Mouse (Mus musculus) right cerebral cortex, adult 2 months (tissue): ENCODE results near the gene Gm20604.

Experiments
- DNase-seq, 2 experiments: peaks; one replicate each; pipeline ENCODE4 v3.0.0; 2021 to 2022; ENCODE audit warnings: low spot score in 2 of 2

Gm20604 gene

DNA sequence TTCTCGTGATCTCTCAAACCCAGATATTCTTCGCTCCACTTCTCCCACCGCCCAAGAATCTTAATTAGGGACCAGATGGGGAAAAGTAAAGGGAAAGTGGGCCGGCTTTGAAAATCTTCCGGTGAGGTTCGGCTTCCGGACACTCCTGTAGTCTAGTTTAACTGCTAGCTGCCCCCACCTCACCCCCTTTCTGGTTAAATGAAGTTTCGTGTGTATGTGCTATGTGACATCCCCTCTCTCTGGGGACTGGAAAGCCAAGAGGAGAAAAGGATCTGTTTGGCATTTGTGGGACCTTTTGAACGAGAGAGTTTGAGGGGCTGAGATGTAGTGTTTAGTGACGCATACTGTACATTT, at the start of gene Gm20604:
Gene Gm20604, minus strand, starts transcription at position 270 of the 354 bp plus-strand sequence.
- no peak for DNase-seq

DNA sequence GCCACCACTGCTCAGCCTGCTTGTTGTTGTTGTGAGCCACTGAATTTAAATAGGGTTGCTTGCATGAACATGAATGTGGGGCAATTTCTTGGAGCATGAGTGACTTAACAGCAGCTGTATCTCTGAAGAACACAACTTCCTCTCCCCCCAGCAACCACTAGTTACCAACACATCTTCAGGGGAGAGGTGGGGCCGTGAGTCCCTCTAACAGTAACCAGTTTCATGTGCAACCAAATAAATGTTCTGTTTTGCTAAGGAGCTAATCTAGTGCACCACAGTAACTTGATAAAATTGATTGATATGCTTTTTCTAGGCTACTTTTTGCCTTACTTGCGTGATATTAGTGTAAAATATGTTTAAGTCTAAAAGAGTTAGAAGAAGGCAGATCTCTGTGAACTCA, 41.1 kb upstream of the Gm20604 start:
- no peak for DNase-seq

GRCm38 (mm10) chr12:102787927-102788326, 29.5 kb upstream of the Gm20604 start:
- no peak for DNase-seq

DNA sequence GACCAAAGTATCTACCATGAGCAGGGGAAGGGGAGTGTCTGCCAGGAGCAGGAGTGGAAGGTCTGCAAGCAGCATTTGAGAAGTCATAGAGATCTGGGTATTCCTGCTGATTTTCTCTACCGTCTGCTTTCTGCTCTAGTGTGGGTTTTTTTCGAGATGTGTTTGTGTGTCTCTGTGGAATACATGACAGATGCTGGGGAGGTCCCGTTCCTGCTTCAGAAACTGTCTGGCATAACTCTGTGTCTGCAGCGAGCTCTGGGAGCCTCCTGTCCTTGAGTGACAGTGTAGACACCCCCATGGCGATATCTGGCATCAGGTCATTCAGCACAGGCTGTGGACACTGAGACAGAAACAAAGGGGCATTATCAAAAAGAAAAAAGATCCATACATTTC, 27.1 kb upstream of the Gm20604 start:
- no peak for DNase-seq

DNA sequence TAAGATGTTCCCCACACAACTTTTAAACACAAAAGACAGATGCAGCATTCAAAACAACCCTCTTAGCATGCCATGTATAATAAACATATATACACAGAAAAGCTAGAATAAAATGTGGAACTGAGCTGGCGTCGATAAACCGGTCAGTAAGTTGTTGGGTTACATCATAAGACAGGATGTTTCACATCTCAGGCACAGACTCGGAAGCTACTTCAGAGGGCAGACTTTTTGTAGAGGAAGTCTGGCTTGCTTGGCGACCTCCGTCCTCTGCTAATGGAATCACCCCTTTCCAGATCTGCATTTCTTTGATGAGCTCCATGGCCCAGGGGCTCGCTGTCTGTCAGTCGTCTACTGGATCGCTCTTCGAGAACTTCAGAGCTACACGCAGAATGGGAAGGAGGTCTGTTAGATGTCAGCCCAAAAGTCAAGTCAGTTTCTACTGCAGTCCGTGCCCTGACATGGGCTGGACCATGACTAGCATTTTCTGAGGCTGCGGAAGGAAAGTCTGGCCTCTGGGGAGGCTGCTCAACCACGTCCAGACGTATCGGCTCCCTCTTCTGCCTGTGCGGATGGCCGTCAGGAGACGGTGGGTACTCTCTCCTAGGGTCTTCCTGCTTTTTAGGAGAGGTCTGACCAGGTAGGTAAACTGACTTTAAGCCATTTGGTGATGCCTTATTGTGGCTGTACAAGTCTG, 26.6 kb upstream of the Gm20604 start:
- DNase-seq, result no peak

DNA sequence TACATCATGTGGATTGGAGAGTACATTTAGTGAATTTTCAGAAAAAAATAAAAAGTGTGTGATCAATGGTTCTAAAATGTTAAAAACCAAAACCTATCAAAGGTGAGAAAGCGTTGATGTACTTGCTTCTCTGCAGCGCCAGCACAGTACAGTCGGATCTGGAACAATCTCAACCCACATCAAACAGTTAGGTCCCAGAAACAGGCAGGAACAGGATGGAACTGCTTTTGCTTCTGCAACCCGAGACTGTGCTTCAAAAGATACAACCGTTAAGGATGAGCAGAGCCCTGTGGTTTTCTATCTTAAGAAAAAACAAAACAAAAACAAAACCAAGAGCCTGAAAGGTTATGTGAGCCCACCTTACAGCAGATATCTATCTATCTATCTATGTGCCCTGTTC, 24.4 kb upstream of the Gm20604 start:
- DNase-seq, result no peak

GRCm38 (mm10) chr12:102779452-102779851, 21.0 kb upstream of the Gm20604 start:
- no peak for DNase-seq

DNA sequence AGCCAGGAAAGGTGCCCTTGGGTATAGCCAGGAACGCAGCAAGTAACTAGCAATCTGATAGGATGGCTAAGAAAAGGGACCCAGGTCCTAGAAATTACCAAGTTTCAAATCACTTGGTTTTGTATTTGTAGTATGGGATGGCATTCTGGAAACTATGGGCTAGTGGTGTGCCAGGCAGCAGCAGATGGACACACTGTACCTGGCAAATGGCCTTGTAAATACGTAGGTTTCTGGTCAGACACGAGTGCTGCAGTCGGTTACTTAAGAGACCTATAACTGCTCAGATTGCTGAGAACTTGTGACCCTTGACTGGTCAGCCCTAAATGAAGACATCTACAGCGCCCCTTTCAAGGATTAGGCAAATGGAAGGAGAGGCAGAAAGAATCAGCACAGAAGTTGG, 19.7 kb upstream of the Gm20604 start:
- DNase-seq, result no peak

- no peak for DNase-seq
Observed at GRCm38 (mm10) chr12:102776035-102776434, 17.6 kb upstream of the Gm20604 start.

DNA sequence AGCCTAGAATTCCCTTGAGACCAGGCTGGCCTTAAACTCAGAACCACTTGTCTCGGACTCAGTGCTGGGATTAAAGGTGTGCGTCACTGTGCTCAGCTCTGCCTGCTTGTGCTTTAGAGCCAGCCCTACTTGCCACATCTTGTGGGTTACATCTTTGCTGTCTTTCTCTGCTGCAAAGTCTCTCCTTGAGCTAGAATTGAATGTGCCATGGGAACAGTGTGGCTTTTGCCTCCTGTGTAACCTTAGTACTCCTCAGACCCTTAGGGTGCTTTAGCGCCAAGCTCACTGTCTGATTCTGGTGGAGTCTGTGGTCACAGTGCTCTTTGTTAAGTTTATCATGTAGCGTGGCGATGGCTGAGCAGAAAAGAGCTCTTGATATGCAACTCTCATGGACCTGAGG, 14.2 kb upstream of the Gm20604 start:
- DNase-seq, result no peak

GRCm38 (mm10) chr12:102771601-102772000, 13.1 kb upstream of the Gm20604 start:
- no peak for DNase-seq

DNA sequence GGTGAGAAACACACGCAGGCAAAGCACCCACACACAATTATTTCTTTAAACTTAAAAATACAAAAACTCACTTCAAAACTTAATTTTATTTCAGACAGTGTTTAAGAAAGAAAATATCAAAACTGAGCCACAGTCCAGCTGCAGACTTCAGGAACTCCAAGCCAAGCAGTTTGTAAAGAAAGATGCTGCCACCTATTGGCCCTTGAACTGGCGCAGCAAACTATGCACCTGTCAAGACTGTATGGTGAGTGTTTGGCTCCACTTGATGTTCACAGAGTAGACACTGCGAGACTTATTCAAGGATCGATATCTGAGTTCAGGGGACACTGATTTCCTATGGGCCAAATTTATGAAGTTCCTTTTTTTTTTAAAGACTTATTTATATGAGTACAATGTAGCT, 10.5 kb upstream of the Gm20604 start:
- DNase-seq, result no peak

DNA sequence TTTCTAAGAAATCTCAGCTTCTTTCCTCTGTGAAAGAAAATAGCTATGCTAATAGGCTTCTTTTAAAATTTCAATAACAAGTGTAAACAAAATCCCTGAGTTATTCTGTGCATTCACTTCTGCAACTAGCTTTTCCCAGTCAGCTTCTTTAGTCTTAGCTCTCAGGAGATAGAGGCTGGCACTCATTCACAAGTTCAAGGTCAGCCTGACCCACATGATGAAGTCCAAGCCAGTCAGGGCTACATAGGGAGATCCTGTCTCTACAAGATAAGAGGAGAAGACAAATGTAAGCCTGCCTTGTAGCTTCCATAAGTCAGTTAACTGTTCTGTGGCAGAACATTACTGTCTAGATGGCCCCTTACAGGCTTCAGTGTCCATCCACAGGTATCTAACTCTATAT, 5.2 kb upstream of the Gm20604 start:
- DNase-seq, result no peak

GRCm38 (mm10) chr12:102761668-102762067, 3.2 kb upstream of the Gm20604 start:
- DNase-seq, result no peak

GRCm38 (mm10) chr12:102758936-102759335, 464 bp upstream of the Gm20604 start:
- DNase-seq, result no peak

- peak; percentile 97 for DNase-seq
Observed at GRCm38 (mm10) chr12:102757689-102758402, 626 bp downstream of the Gm20604 start, which contains the start of the genes Gm28051, Gon7 and Ubr7. Gene Gm28051 (minus strand): TSS chr12:102757765. Gene Gon7 (minus strand): TSS chr12:102757803. Gene Ubr7 (plus strand): TSS chr12:102757967.

DNA sequence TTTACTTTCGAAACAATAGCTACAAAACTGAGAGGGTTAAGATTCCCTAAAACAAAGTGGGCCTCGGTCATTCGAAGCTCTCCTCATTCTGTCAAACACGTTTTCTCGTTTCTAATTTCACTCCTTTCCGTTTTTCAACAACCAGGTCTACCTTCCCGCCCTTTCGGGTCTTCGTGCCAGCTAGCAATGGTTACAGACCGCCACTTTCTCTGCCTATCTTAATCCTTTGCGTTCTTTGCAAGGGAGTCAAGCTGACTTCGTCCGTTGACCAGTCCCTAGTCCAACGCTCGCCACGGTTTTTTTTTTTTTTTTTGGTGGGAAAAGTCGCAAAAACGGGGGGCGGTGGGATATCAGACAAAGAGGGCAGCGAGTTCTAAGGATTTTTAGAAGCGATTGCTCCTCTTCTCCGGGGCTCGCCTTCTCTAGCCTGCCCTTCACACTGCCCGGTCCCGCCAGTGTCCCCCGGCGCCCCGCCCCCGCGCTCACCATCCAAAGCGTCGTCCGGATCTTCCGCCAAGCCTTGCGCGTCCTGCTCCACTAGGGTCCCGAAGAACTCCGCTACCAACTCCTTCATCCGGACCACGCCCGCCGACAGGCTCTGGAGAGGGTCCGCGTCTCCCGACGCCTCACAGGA, 1.3 kb downstream of the Gm20604 start:
- DNase-seq, result no peak

DNA sequence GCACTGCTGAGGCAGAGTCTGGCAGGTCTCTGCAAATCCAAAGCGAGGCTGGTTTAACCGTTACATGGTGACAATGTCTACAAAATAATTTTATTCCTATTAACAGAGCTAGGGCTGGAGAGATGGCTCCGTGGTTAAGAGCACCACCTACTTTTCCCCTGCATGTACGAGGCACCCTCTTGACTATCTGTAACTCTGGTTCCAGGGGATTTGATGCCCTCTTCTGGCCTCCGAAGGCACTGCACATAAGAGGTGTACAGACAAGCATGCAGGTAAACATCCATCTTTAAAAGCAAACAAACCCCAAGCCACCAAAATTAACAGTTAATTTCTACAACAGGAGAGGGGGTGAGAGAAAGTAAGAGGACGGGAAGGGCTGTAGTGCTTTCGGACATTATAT, 2.2 kb downstream of the Gm20604 start:
- DNase-seq, result no peak

- DNase-seq, result no peak
Observed at GRCm38 (mm10) chr12:102748256-102748655, 10.2 kb downstream of the Gm20604 start.

- no peak for DNase-seq
Observed at GRCm38 (mm10) chr12:102744839-102745238, 13.6 kb downstream of the Gm20604 start.

GRCm38 (mm10) chr12:102743589-102744574, 14.6 kb downstream of the Gm20604 start, which contains the start of the genes Moap1 and Tmem251:
Gene Moap1 (minus strand): TSS chr12:102743661.
Gene Tmem251 (plus strand): TSS chr12:102743762.
- peak; percentile 90 to 91 for DNase-seq
